Mouse (Mus musculus) layer of hippocampus, postnatal 10 days (tissue): ENCODE measurements at regions not wholly inside any gene's neighbourhood (a gene's known extent, or its start where the extent isn't known, plus 50 kb on each side); places are given as distances from the start of the nearest gene placed in this dataset.

ENCODE experiments used
- DNase-seq, 2 experiments: peaks; one replicate each; pipeline ENCODE4 v3.0.0; 2021; ENCODE audit warnings: low spot score in 2 of 2

DNA sequence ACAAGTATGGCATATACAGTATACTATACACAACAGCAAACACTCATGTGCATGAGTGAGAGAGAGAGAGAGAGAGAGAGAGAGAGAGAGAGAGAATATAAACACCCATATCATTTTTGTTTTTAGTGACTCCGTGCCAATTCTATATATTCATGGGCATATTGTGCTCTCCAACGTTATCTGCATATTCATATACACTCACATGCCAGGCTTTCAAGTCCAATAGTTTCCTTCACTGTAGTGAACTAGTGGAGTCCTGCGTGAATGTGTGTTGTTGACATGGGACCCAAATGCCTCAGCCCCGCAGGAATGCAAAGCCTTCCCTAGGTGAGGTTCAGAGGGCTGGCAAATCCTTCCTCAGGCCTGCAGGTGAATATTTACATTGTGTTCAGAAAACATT lies 53.4 kb upstream of the Nab1 start:
- DNase-seq, result no peak

GRCm38 (mm10) chr1:52565812-52566211 lies 64.7 kb upstream of the Nemp2 start:
- DNase-seq, result no peak

- no peak for DNase-seq
Observed at GRCm38 (mm10) chr1:52571674-52572073, 58.8 kb upstream of the Nemp2 start.

GRCm38 (mm10) chr1:52578298-52579056 lies 52.0 kb upstream of the Nemp2 start:
- peak; percentile 43 to 49 for DNase-seq

- DNase-seq, result no peak
Observed at GRCm38 (mm10) chr1:52580132-52580896, 50.2 kb upstream of the Nemp2 start.
